Mouse (Mus musculus) embryo, embryonic 10 days (tissue): ENCODE results near the gene Wnk1.
A peak's percentile ranks its signal among the peaks of the same experiment; 100 is the strongest.

Experiments
- DNase-seq: peaks from one replicate; pipeline ENCODE4 v3.0.0-alpha.2; 2015; ENCODE audit warnings: low spot score

Gene Wnk1

GRCm38 (mm10) chr6:120040557-120040857 is 2.0 kb upstream of the Wnk1 start:
- DNase-seq = no peak

- DNase-seq = peak; percentile 94
Measured at GRCm38 (mm10) chr6:120039668-120040556, 1.4 kb upstream of the Wnk1 start.

- DNase-seq = peak; percentile 45
Measured at GRCm38 (mm10) chr6:120039256-120039563, 738 bp upstream of the Wnk1 start.

- DNase-seq = peak; percentile 72
Measured at GRCm38 (mm10) chr6:120037636-120038365, 671 bp downstream of the Wnk1 start.

GRCm38 (mm10) chr6:120037004-120037635 is 1.4 kb downstream of the Wnk1 start:
- DNase-seq = peak; percentile 77

- no peak for DNase-seq
Measured at GRCm38 (mm10) chr6:120024577-120024976, 13.9 kb downstream of the Wnk1 start.

GRCm38 (mm10) chr6:120023746-120024145 is 14.7 kb downstream of the Wnk1 start:
- no peak for DNase-seq

- DNase-seq = no peak
Measured at GRCm38 (mm10) chr6:120022042-120022441, 16.4 kb downstream of the Wnk1 start.

- DNase-seq = no peak
Measured at GRCm38 (mm10) chr6:120019697-120020096, 18.8 kb downstream of the Wnk1 start.

- no peak for DNase-seq
Measured at GRCm38 (mm10) chr6:120013125-120013524, 25.3 kb downstream of the Wnk1 start.

- DNase-seq = no peak
Measured at GRCm38 (mm10) chr6:120011440-120011839, 27.0 kb downstream of the Wnk1 start.

- no peak for DNase-seq
Measured at GRCm38 (mm10) chr6:120011001-120011400, 27.5 kb downstream of the Wnk1 start.

GRCm38 (mm10) chr6:120010535-120010934 is 27.9 kb downstream of the Wnk1 start:
- DNase-seq = no peak

GRCm38 (mm10) chr6:120001718-120002117 is 36.8 kb downstream of the Wnk1 start:
- DNase-seq = peak; percentile 61

- no peak for DNase-seq
Measured at GRCm38 (mm10) chr6:119996480-119996879, 42.0 kb downstream of the Wnk1 start.

GRCm38 (mm10) chr6:119924235-119925005 is 114.1 kb downstream of the Wnk1 start:
- DNase-seq = peak; percentile 40

- DNase-seq = no peak
Measured at GRCm38 (mm10) chr6:119922544-119922943, 115.9 kb downstream of the Wnk1 start.

- DNase-seq = no peak
Measured at GRCm38 (mm10) chr6:119922136-119922535, 116.3 kb downstream of the Wnk1 start.

GRCm38 (mm10) chr6:119918561-119919181 is 119.8 kb downstream of the Wnk1 start:
- no peak for DNase-seq

GRCm38 (mm10) chr6:119915710-119916109 is 122.8 kb downstream of the Wnk1 start:
- DNase-seq = no peak

GRCm38 (mm10) chr6:119912046-119912445 is 126.4 kb downstream of the Wnk1 start:
- no peak for DNase-seq

- DNase-seq = no peak
Measured at GRCm38 (mm10) chr6:119905461-119905860, 133.0 kb downstream of the Wnk1 start.
